Mouse (Mus musculus) MEL-GATA-1-ER (cell line): Measurements from ENCODE around the gene Gm17334.

Source experiments
- DNase-seq: peaks from one replicate; pipeline ENCODE4 v3.0.0-alpha.2; 2012; ENCODE audit warnings: low read depth; ENCODE audit errors: extremely low read depth

The Gm17334 gene

DNA sequence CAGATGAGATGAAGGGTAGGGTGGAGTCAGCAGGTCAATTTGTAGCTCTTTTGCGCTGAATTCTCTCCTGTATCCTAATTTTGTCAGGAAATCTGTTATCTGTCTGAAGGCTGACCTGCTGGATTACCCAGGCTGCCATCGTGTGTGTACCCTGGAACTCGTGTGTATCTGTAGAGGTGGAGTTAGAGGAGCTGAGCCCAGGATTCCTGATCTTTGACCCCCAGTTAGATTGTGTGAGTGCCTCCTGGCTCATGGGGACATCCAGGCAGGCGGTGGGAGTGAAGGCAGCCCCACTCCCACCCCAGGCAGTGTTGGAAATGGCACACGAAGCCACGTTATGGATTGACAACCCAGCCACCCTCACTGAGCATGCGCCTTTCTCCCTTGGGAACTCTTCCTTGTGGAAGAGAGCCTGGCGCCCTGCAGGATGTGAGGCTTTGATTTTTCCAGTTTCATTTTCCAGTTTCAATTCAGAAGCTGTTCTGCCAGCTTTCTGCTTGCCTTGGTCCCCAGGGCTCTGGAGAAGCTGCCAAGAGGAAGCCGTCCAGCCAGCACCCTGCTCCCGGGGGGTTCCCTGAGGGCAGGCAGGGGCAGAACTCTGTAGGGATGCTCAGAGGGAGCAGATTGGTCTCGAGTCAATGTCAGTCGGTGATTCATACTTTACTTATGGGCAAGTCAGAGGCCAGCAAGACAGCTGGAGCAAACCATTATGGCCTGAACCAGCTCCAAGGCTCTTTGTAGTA lies 23.6 kb upstream of the Gm17334 start:
- DNase-seq = no peak

DNA sequence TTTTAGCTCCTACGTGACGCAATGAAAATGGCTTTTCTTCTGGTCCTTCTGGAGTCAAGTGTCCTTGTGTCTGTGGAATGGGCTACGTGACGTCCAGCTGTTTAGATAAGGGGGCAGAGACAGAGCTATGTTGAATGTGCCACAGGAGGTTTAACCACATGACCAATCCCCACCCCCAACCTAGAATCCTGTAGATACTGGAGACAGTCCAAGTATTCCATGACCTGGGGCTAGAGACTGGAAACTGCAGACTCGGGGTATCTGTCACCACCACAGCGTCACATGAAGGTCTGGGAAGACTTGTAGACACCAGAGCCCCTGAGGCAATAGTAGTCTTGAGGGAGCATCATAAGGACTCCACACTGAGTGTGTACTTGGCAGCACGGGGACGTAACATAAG lies 22.8 kb upstream of the Gm17334 start:
- no peak for DNase-seq

DNA sequence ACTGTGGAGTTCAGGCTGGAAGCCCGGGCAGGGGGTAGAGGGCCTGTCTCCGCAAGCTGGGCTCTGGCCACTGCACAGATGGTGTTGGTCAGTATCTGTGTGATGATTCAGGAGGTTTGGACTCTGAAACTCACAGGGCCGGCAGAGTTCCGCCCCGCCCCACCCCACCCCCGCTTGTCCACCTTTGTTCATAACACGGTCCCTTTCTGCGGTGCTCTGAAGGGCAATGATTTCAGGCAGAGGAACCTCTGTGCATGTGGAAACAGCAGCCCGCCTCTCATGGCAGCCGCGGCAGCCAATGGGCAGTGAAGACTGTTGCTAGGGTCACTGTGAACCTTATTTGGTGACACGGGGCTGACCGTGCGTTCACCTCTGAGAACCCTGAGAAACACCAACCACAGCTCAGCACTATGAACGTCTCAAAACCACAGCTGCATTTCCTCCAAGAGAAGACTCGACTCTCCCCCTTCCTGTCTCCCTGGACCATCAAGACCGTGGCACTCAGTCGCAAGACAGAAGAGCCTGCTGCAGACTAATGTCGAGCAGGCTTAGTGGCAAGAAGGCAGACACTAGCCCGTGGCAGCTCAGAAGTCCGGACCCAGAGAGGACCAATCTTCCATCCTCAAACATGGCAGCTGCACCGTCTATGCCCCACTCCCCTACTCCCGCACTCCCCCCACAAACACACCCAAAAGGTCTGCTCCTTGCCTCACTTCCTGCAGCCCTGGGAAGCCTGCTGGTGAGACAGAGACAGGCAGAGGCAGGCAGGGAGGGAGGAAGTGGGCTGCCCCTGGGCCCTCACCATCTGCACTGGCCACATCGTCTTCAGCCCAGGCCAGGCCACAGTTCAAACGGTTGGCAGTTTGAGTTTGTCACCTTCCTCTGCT lies 21.9 kb upstream of the Gm17334 start:
- DNase-seq = no peak

DNA sequence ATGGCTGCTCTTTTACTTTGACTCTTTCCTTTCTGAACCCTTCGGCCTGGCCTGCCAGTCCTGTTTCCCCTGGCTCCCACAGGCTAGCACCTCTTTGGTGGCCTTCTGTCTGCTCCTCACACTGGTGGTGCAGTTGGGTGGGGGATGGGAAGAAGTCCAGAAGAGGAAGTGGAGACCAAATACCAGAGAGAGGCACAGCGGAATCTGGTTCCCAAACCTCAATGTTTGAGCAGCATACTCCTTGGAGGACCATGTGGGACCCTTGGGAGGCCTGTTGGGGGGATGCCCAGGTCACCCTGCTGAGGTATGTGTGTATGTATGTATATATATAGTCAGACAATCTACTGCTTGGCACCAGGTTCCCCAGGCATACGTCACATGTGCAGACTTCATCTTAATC lies 21.0 kb upstream of the Gm17334 start:
- DNase-seq = no peak

DNA sequence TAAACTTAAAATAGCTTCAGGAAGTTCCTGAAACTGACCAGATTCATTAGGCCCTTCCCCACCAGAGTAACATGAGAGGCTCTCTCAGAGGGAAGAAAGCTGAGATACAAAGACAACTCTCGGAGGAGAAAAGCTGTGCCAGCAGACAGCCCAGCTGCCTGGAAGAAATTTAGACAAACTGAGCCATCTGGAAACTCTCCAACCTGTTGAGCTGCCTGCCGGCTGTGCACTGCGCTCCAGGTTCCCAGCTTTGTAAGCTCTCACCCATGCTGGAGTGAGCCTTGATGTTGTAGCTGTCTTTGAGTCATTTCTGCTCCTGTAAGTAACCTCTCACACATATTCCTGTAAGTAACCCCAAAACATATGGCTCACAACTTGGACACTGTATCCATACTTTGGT lies 20.0 kb upstream of the Gm17334 start:
- no peak for DNase-seq

DNA sequence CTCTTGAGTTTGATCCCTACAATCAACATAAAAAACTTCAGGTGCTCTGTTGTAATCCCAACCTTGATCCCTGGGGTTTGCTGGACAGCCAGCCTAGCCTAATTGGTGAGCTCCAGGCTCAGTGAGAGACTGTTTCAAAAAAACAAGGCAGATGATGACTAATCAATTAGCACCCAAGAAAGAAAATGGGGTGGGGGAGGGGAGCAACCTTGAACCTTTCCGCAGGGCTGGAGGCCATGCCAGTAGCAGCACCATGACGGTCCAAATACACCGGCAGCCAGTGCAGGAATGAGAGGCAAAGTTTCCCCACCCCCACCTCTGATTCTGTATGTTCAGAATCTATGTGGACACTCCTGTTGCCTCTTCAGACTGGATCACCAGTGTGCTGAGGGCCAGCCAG lies 16.3 kb upstream of the Gm17334 start:
- no peak for DNase-seq

DNA sequence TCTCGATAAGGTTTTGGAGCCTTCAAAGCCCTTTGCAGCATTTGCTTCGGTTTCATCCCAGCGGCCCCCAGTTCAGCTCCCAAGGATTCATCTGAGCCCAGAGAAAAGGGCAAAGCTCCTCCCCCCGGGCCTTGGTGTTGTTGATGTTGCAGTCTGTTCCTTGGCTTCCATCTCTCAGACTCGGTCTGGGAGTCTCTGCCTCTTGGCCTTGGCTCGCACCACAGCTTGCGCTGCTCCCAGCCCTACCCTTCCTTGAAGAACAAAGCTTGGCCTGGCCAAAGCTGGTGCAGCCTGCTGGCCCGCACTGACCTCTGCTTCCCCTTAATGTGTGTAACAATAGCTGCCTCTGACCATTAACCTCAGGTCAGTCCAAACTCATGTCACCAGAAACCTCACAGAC lies 15.2 kb upstream of the Gm17334 start:
- no peak for DNase-seq

DNA sequence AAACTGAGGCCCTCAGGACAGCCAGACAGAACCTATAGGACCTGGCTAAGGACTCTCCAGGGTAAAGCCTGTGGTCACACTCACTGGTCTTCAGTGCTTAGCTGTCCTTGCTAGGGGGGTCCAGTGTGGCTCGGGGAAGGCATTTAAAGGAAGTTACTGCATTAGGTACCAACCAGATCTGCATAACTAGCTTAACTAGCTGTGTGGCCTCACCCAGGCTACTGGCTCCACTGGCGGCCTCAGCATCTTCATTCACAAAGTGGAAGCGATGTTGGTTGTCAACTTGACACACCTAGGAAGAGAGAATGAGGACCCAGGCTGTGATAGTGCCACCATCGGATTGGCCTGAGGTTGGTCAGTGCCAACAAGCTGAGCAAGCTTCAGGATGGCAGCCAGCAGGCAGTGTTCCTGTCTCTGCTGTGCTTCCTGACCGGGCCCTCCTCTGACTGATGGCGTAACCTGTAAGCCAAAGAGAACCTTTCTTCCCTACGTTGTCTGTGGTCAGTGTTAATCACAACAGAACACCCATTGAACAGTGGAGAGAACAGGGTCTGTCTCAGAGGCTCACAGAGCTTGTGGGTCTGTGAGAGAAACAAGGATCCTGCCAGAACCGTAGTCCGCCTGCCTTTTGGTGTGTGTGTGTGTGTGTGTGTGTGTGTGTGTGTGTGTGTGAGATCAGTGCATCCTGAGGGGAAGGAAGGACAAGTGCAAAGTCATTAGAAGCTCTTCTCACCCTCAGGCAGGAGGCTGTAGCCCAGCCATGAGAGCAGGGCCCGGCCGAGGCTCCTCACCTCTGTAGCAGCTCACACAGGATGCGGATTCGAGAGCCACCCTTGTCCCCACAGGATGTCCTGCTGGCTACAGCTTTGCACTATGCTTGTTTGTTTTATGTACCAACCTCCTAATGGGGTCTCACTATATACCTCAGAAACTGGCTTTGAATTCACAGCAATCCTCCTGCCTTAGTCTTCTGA lies 13.4 kb upstream of the Gm17334 start:
- no peak for DNase-seq

DNA sequence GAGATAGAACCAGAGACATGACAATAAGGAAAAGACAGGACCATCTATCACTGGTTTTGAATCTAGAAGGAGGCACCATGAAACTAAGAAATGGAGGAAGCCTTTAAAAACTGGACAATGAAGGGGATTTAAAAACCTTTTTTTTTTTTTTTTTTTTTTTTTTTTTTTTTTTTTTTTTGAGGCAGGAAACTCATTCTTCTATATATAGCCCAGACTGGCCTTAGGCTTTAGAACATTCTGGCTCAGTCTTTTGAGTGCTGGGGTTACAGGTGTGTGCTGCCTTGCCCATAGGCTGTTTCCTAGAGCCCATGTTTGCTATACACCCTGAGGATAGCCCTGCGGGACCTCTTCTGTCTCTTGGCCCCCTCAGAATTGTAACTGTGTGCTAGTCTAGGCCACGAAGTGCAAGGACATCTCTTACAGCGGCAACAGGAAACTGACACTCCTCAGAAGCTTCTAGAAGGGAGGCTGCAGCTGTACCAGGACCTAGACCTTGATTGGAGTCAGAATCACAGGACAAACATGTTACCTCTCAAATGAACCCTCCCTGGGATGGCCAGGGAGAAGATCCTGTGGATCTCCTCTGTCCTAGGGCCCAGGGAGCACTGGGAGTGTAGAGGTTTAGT lies 12.4 kb upstream of the Gm17334 start:
- no peak for DNase-seq

DNA sequence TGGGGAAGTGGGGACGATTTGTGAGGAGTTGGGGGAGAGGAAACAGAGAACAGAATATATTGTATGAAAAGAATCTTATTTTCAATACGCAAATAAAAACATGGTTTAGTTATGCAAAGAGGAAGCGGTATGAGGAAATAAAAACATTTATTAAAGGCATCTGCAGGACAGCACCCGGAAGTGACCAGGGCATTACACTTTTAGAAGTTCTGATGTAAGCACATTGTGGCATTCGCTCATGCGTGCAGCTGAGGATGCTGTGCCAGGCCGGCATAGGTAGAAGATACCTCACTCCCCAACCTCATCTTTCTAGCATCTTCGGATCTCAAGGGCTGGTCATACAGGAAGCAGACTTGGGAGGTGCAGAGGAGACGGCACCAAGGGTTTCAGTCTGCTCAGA lies 10.3 kb upstream of the Gm17334 start:
- no peak for DNase-seq

DNA sequence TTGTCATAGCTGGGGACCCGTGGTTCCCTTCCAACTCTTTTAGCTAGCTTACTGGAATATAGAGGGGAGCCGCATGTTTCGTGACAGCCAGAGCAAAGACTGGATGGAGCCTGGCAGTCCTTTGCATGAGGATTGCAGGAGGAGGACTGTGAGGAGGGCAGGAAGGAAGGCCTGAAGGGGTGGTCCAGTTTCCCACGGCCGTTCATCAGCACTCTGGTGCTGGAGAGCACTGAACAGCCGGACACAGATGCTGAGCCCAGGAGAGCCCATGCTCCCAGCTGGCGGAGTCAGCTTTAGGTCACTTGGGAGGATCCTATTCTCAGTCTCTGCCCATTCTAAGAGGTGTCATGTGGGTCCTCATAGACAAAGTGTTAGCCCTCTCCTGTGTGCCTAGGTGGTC lies 9.0 kb upstream of the Gm17334 start:
- DNase-seq = no peak

DNA sequence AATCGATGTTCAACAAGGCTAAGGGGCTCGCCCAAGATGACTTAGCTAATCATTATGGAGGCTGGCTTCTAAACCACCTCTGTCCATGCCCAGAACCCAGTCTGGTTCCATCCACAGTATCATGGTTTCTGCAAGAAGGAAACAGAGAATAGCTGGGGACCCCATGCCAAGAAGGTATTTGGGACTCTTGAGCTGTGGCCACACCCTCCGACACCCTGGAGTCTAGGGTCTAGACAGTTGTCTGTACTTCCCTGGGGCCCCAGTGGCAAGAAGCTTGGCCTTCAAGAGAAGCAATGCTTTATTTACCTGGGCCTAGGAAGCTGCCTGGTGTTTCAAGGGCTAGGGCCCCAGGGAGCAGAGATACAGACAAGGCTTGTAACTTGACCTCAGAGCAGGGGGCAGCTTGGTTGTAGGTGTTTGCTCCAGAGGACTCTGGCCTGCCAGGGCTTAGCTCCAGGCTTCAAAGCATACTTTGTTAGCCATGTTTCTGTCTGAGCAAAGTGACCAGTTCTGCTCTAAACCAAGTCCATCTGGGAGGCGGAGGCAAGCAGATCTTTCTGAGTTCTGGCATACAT lies 8.3 kb upstream of the Gm17334 start:
- no peak for DNase-seq

DNA sequence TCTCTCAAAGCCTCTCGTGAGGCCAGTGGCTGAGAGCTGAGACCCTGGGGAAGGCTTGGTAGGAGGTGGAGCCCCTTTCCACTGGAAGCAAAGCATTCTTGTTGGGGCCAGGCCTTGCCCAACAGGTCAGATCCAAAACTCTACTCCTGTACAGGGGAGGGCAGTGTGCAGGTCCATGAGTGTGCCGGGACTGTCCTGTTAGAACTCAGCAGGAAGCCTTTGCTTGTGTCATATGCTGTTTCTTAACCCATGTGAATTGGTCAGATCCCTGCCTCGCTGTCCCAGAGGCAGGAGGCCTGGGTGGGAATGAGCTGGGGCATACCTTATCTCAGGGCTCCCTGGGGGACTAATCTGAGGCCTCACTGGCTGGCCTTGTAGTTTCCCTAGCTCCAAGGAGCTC lies 7.3 kb upstream of the Gm17334 start:
- no peak for DNase-seq

DNA sequence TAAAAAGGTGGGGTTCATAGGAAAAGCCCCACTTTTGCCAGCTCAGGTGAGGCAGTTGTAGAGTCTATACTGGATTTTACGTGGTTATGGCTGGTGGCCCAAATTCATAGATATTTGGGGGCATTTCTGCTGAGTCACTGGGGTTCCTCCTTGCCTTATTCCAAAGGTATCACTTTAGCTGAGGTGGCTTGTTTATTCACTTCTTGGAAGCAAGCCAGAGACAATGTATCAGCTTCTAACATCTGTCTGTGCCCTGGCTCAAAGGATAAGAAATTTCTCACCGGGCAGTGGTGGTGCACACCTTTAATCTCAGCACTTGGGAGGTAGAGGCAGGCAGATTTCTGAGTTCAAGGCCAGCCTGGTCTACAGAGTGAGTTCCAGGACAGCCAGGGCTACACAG lies 6.8 kb upstream of the Gm17334 start:
- no peak for DNase-seq

DNA sequence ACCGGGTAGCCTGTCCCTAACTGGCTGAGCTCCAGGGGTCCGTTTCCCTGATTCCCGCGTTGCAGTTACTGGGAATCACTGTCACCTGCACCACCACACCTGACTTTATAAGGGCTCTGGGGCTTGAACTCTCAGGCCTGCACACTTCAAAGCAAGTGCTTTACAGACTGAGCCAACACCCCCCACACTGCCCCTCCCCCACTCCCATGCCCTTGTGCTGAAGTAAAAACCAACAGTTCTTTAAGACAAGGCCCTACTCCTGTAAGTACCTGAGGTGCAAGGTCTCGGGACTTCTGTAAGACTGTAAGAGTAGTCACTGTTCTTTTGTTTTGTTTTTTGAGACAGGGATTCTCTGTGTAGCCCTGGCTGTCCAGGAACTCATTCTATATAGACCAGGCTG lies 5.5 kb upstream of the Gm17334 start:
- DNase-seq = no peak

DNA sequence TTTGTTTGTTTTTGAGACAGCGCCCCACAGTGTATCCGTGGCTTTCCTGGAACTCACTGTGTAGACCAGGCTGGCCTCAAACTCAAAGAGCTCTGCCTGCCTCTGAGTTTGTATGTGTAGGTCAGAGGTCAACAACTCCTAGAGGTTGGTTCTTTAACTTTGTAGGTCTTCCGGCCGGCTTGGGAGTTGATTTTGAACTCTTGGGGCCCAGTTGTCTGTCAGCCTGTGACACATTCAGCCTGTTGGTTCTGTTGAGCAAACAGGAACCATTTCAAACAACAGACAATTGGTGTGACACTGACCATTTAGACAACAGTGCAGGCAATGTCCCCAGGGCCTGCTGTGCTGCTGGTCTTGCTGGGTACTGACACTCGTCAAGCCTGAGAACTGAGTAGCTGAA lies 4.7 kb upstream of the Gm17334 start:
- DNase-seq = no peak

DNA sequence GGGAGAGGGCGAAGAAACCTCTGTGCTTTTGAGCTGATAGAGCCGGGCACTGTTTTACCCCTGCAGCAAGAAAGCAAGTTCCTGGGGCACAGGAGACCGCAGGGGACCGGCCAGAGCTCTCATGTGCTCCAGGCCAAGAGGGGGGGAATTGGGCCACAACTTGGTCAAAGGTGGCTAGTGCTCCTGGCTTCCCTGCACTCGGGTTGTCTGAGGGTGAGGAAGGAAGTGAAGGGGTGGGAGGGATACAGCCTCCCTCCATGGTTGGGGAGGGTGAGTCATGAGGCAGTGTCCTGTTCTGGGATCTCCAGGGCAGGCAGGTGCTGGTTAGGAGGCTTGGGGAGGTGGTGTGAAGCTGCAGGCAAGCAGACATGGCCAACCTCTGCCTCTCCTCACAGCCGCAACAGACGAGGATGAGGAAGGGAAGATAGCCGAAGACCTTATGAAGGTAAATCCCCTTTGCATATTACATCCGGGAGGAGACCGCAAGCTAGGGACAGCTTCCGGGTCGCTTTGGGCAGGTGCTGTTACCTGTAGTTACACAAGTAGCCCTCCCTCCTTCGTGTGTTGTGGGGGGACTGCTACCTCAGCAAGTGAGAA lies 1.8 kb upstream of the Gm17334 start:
- DNase-seq = no peak

DNA sequence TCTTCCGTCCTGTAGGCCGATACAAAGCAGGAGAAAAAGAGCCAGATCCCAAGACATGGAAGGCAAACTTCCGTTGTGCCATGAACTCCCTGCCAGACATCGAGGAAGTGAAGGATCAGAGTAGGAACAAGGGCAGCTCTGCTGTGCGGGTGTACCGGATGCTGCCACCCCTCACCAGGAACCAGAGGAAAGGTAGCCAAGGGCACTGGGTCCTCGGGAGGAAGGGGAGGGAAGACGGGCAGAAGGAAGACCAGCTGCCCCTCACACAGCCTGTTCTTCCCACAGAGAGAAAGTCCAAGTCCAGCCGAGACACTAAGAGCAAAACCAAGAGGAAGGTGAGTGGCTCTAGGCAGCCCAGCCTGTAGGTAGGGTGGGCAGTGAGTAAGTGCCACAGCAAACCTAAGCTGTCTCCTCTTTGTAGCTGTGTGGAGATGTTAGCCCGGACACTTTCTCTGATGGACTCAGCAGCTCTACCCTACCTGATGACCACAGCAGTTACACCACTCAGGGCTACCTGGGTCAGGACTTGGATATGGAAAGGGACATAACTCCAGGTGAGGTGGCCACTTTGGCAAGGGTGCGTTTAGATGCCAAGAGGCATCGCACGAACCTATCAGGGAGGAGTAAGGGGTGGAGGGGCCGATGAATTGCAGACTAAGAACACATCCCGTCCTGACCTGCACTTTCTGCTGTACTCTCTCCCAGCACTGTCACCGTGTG lies 814 bp upstream of the Gm17334 start:
- DNase-seq = no peak

DNA sequence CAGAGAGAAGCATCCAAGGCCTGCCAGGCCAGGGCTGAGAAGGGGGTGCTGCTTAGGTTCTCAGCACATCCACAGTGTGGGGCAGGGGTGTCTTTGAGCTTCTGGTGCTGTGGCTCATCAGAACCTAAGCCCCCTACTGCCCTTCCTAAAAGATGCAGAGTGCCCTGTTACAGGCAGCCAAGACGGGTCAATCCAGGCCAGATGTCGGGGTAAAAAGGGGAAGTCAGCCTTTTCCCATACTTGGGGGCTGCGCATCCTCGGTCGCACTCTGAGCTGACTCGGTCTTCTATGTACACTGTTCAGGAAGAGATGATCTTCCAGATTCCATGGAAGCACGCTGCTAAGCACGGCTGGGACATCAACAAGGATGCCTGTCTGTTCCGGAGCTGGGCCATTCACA lies 451 bp downstream of the Gm17334 start:
- no peak for DNase-seq
